Mouse (Mus musculus) kidney, adult 11 months (tissue): ENCODE measurements around the gene Syce2.
"Not testable (repeated sequence)": the region's sequence is repeated elsewhere in the genome, so short reads cannot be mapped to it uniquely, and the experiment has no call there.

ENCODE experiments used
- DNase-seq: peaks from one replicate; pipeline ENCODE4 v3.0.0; 2022

Gene Syce2

DNA sequence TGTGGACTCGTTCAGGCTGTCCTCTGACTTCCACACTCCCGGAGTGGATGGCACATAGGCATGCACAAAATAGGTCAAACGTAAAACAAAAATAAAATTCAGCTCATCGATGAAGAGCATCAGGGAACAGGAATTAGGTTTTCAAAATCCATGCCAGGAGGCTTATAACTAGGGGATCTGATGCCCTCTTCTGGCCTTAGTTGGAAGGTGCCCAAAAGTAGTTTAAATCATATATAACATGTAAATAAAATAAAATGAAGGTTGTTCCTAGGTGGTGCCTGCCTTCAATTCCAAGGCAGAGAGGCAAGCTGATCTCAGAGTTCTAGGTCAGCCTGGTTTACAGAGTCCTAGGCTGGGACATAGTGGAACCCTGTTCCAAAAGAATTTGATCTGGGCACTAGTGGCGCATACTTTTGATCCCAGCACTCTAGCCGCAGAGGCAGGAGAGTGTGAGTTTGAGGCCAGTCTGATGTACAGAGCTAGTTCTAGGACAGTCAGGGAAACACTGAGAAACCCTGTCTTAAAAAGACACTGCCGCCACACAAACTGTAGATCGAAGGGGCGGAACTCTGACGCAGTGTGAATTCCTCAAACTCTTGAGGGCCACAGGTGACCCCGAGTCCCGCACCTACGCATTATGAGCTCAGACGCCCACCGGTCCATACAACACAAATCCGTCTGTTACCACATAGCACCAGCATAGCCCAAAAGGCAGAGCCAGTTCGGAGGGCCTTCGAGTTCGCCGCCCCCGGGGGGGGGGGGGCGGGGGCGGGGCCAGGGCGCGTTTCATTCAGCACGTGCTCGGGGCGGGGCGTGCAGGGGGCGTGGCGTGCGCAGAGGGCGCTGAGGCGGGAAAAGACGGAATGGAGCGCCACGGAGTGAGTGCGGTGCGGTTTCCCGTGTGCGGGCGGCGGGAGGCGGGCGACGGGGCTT lies at the start of gene Syce2:
Syce2 (plus strand) TSS at position 736 of the 933 bp plus-strand sequence.
- DNase-seq = peak; percentile 62

DNA sequence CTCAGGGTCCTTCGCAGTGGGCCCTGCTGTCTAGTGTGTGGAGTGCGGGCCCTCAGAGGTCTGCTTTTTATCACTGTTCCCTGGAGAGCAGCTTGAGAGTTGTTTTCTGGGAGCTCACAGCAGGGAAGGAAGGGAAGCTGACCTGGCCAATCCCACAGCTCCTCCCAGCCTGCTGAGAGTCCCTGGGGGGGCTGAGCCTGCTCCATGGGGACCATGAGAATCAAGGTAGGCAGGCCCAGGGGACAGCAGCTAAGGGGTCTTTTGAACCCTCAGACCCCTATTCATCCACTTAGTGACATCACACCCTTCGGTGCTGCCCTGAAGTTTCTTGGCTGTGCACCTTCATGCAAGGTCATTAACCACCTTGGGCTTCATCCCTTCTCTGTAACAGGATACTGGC lies 49.2 kb upstream of the Syce2 start, which contains the start of gene Dand5:
Dand5 (minus strand) TSS at position 101 of the 400 bp plus-strand sequence.
- no peak for DNase-seq

DNA sequence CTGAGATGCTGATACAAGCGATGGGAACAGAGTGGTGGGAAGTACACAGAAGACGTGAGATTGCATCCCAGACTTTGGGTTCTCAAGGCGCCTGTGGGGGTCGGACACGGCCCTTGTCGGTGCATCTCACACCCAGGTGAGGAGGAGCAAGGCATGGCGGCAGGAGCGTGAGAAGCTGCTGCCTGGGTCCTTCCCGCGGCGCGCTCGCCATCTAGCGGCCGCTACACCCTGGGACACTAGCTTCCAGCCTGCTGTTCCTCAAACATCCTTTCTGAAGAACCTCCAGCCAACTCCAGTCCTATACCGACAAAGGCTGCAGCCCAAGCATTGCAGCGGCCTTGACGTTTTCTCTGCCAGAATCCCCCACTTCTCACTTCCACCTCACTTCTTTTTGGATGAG lies 48.3 kb upstream of the Syce2 start:
- no peak for DNase-seq

DNA sequence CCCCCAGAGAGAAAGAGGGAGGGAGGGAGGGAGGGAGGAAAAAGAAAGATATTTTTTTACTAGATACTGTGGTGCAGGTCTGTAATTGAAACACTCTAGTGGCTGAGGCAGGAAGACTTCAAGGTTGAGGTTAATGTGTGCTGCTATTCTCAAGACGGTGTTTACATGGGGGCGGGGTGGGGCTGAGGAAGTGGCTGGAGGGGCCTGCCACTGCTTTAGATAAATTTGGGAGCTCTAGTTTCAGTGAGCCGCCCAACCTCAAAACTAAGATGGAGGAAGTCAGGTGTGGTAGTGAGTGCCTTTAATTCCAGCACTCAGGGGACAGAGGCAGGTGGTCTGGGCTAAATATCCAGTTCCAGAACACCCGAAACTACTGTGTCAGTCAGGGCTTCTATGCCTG lies 46.3 kb upstream of the Syce2 start:
- no peak for DNase-seq

DNA sequence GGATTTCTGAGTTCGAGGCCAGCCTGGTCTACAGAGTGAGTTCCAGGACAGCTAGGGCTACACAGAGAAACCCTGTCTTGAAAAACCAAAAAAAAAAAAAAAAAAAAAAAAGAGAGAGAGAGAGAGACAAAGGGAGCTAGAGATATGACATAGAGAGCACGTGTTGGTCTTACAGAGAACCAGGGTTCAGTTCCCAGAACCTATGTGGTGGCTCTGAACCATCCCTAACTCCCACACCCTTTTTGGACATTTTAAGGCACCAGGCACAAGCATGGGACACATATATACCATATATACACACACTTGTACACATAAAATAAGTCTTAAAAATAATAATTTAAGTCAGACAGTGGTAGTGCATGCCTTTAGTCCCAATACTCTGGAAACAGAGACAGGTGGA lies 45.4 kb upstream of the Syce2 start:
- not testable (repeated sequence) for DNase-seq

DNA sequence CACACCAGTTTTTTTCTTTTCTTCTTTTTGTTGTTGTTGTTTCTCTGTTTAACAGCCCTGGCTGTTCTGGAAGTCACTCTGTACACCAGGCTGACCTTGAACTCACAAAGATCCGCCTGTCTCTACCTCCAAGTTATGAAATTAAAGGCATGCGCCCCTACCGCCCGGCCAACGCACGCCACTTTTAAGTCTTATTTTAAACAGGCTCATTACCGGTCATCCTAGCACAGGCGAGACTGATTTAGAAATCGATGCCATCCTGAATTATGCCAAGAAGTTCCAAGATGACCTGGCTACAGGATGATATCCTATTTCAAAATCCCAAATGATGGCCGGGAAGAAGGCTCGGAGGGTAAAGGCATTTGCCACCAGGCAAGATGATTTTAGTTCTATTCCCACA lies 40.4 kb upstream of the Syce2 start, which contains the start of gene Gadd45gip1:
Gadd45gip1 (plus strand) TSS at position 33 of the 400 bp plus-strand sequence.
- no peak for DNase-seq

DNA sequence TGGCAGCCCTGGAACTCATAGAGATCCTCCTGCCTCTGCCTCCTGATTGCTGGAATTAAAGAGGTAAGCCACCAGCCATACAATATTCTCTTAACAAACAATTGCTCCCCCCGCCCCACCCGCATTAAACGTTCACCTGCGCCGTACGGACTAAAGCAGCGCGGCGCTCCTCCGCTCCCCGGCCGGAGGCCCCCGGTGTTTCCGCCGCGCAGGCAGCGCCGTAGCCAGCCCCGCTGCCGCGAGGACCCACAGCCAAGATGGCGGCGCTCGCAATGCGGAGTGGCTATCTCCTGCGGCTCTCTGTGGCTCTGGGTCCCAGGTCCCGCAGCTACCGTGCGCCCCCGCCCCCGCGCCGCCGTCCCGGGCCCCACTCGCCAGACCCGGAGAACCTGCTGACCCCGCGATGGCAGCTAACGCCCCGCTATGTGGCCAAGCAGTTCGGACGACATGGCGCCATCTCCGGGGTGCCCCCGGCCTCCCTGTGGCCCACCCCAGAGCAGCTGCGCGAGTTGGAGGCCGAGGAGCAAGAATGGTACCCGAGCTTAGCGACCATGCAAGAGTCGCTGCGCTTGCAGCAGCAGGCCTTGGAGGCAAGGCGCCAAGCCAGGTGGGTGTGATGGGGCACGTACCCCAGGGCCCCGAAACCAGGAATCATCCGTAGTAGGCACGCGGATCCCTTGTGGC lies 39.7 kb upstream of the Syce2 start:
- DNase-seq = peak; percentile 67

DNA sequence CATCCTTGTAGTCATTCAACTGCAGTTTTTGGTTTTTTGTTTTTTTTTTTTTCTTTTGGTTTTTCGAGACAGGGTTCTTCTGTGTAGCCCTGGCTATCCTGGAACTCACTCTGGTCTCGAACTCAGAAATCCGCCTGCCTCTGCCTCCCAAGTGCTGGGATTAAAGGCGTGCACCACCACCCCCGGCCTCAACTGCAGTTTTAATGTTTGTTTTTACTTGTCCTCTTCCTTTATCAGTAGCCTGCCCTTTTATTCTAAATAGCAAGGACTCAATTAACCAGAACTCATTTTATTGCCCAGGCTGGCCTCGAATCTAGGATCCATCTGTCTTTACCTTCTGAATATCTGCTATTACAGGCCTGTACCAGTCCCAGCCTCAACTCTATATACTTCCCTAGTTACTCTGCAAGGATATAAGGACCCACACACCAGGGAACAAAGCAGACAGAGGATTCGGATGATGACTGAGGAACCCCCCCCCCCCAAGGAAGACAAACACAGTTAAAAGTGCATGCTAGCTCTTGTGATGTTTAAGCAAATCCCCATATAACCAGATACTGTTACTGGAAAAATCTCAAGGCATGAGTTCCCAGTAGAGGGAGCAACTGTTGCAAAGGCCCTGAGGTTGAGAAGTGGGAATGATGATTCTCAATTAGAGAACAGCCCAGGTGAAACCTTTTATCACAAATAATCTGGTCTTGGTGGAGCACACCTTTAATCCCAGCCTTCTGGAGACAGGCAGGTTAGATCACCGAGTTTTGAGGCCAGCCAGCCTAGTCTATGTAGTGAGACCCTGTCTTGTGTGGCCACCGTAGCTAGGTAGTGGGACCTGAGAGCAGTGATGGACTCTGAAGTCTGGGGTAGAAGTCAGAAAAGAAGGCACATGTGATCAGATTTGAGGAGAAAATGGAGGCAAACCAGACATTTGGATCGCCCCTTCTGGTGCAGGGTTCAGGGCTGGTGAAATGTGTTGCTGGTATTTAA lies 38.9 kb upstream of the Syce2 start:
- DNase-seq = no peak

DNA sequence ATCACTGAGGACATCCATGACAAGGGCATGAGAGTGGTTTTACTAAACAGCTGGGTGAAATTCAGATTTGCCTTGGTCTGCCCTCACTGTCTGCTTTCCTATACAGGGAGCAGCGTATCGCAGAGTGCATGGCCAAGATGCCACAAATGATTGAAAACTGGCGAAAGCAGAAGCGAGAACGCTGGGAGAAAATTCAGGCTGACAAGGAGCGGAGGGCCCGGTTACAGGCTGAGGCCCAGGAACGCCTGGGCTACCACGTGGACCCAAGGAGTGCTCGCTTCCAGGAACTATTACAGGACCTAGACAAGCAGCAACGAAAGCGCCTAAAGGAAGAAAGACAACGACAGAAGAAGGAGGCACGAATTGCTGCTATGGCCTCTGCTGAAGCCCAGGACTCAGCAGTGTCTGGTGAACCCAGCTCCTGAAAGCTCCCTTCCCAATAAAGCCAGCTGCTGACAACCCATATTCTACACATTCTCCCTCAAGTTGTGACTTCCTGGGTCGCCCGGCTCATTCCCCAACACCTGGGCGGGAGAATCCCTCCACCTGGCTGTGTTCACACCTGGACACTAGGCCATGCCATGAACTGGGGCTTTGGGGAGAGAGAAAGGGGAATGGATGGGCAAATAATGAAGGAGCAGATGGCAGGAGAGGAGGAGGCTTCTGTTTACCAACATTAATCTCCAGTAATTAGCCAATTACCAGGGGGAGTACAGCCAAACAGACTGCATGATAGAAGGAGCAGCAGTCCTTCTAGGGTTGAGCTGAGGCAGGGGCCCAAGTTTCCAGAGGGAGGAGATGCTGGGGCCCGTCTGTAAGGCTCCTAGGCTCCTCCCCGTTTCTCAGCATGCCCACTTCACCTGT lies 37.7 kb upstream of the Syce2 start:
- DNase-seq = no peak

DNA sequence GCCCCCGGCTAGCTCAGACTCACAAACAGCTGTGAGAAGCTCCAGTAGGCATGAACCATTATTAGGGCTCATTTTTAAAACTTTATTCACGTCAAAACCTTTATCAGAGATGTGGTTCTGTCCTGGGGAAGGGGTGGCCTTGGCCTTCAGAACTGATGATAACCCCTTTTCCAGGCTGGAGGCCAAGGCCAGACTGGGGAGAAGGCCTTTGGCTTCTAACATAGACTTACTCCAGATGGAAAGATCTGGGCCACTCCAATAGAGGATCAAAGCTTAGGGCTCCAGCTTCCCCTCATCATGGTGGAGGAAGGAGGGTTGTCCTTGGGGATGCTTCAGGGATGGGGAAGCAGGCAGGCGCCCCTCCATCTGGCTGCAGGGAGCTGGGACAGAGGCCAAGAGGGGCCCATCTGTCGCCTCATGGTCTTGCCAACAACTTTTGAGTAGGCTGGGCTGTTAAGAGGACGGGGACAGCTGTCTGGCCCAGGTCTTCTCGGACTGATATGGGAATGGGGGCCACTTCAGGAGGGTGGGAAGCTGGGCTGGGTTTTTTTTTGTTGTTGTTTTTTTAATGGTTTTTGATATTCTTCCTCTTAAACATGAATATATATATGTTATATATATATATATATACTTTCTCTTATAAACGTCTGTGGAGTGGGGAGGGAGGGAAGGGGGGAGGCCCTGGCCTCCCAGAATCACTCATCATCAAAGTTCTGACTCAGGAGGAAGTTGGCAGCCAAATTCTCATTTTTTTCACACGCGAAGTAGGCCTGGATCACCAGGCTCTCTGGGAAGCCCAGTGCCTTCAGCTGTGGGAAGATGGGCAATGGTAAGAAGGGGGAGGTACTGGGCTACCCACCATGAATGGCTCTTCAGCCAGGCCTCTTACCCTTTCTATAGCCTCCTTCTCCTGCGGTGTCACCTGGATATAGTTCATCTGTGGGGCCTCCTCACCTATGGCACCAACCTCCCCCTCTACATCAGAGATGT lies 36.8 kb upstream of the Syce2 start:
- DNase-seq = no peak

DNA sequence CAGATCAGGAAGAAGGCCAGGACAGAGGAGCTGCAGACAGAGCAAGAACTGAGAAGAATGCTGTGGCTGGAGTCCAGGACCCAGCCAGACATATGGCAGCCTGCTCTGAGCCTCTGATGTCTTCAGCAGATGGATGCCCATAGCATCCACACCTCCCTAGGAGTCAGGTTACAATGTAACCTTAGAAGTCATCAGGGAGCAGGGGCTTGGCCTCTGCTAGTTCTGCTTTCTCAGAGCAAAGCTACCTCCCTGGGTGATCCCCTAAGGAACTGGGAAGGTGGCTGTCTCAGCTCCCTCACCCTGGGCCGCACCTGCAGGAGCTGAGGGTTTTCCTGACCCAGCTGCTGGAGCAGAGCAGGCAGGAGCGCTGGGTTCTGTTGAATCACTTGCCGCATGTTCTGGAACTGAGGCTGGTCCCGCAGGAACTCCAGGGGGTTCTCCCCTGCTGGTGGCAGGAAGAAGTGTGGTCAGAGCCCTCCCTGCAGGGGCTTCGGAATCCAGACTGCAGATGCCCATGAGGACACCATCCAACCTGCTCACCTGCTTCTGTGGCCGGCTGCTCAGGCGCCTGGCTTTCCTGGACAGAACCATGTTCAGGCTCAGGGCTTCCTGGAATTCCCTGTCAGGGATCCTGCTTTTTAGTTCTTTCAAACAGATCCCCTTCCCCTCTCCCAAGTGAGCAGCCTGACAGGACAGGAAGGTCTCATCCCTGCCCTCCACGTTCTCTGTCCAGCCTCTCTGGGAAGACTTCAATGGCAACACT lies 34.6 kb upstream of the Syce2 start:
- DNase-seq = no peak

DNA sequence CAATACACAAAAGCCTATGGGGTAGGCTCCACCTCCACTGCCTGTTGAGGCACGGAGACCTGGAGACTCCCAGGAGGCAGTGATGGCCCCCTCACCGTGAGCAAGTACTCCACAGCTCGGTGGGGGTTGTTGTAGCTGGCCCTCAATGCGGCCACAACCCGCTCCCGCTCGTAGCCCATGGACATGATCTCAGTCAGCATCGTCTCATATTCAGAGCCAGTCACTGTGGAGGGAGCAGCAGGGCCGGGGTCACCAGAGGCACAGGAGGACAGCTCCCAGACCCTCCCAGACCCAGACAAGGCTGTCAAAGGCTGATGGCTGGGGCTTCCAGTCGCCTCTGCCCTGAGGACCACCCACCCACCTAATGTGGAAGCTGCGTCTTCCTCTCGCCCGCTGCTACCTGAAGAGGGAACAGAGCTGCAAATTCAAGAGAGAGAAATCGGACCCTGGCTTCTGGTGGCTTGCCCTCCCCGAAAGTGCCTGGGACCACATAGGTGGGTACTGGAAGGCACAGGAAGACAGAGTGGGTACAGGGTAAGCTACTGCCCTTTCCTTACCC lies 33.9 kb upstream of the Syce2 start:
- DNase-seq = no peak

DNA sequence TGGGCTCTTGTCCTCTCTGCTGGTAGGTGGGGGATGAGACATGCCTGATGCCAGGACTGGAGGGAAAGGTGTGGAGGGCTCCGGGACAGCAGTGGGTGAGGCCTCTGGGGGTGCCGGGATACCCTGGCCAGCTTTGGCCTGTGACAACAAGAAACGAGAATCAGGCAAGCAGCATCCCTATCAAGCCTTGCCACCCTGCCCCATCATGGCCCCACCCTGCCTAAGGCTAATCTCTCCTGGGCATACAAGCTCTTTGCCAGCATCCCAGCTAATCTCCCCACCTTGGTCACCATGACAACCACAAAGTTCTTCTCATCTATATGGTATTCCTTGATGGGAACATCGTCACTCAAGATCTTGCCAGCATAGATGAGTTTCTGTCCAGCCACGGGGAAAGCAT lies 33.4 kb upstream of the Syce2 start:
- no peak for DNase-seq

DNA sequence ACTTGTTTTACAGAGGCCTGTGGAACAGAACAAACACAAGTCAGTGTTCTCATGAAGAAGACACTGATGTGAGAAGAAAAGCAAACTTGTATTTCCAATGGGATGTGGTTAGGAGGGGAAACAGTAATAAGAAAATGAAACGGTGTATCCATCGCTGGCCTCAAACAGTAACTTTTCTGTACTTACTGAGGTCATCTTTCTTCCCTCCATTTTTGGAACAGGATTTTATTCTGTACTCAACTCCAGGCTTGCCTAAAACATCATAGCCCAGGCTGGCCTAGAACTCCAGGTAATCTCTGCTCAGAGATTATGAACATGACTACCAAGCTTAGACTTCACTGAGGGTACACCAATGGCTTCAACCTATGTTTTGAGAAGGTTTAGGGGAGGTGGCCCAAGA lies 32.5 kb upstream of the Syce2 start:
- DNase-seq = no peak

DNA sequence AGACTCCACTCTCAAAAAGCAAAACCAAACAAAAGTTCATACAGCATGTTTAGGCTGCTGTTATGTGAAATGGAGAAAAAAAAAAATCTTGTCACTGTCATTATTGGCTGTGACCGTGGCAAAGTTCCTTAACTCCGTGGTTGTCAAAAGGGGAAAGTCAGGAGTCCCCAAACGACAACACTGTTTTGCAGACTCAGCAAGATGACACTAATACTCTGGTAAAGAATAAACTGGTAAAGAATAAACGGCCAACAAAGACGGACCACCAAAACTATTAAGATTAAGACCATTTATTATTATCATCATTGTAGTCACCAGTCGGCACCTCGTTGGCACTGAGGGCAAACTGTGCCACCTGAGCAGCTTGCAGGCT lies 32.0 kb upstream of the Syce2 start:
- DNase-seq = no peak

DNA sequence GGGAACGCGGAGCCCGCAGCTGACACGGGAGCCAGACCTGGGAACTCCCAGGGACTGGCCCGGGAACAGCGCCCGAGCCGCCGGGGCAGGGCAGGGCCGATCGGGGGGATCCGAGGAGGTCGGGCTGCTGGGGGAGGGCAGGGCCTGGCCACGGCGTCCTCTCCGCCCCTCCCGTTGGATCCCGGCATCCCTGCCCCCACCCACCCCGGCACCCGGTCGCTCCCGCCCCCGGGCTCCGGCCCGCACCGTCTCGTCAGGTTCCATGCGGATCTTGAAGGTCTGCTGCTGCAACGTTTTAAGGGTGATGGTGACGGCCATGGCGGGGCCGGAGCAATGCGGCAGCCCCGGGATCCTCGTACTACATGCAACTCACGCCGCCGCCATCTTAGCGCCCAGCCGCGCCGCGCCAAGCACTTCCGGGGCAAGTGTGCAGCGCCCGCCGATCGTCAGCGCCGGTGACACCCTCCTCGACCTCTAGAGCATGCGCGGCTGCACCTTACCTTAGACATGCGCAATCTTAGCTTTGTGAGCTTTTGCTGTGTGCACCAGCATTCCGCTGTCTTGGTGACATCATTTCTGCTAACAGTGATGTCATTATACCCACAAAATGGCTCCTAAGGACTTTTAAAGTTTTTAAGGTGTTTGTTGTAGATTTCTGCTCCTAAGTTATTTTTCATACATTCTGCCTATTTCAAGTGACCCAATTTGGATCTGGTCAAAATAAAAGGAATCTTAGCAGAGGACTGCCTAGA lies 31.5 kb upstream of the Syce2 start, which contains the start of gene Rad23a:
Rad23a (minus strand) TSS at position 418 of the 752 bp plus-strand sequence.
- DNase-seq = peak; percentile 91

DNA sequence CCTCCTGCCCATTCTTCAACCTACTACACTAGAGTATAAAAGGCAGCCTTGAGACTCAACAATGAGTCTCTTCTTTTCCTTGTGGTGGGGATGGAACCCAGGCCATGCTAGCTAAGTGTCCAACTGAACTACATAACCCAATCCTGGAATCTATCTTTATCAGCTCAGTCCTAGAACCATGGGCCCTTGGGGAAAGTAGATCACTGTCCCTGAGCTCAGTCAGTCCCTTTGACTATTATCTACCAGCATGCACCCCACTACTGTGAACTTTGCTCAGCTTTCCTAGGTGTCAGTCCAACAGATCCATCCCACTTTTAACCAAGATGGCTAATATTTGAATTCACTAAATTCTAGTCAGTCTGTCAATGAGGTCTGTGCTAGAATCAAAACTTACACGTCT lies 30.4 kb upstream of the Syce2 start:
- no peak for DNase-seq

DNA sequence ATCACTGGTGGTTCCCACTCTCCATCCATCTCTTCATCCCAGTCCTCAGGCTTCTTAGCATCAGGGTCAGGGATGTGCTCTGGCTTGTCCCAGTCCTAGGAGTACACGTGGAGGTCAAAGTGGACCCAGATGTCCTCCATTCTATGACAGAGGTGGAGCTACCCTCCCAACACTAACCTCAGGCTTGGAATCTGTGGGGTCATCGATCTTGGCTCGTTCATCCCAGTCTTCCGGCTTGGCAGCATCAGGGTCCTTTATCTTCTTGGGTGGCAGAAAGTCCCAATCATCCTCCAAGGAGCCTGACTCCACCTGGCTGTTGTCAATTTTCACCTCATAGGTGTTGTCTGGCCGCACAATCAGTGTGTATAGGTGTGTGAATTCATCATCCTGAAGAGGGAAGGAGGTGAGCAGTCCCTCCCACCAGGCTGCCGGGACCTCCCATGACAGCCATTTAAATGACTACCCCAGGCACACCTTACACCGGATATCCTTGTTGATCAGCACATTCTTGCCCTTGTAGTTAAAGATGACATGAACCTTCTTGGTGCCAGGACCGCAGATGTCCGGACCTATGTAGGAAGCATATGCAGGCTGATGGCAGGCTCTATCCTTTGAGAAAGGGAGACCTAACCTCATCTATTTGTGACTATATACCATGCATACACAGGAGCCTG lies 27.4 kb upstream of the Syce2 start:
- DNase-seq = no peak
